Mouse (Mus musculus) neutrophil, adult 59 days (primary cell): ENCODE results near the gene Gm21680. TPM values are rescaled to one million over a fixed set of nuclear protein-coding genes. Genes with fewer than 3 reads are reported as not detected.

Source experiments
- total RNA-seq, 2 experiments: library from RNA; stranded (reverse); gene quantifications; 1 replicate in 1 of 2; 2 replicates in 1 of 2; pipeline ENCODE4 v1.2.4; 2023

Gm21680 gene
- not detected for total RNA-seq

DNA sequence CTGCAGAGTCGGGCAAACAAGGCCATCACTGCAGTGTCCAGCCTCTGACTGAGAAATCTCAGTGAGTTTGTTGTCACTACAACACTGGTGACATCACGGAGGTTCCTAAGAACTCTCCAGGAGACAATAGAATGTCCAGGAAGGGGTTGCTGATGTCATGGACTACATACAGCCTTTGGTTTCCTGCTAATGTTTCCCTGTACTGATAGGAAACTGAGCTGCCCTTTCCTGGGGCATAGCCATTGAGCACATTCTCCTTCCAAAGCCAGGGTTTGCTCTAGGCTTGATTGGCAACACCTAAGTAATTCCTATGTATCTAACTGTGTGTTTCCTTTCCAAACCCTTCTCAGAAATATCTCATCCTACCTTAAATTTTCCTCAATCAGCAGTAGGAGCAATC lies at the start of gene Gm21680:
Gene Gm21680 (minus strand): TSS at position 101 of the 400 bp plus-strand sequence.

DNA sequence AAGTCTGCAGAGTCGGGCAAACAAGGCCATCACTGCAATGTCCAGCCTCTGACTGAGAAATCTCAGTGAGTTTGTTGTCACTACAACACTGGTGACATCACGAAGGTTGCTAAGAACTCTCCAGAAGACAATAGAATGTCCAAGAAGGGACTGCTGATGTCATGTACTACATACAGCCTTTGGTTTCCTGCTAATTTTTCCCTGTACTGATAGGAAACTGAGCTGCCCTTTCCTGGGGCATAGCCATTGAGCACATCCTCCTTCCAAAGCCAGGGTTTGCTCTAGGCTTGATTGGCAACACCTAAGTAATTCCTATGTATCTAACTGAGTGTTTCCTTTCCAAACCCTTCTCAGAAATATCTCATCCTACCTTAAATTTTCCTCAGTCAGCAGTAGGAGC lies 32.2 kb upstream of the Gm21680 start, which contains the start of gene Gm1979:
Gene Gm1979 (minus strand): TSS at position 101 of the 400 bp plus-strand sequence.

DNA sequence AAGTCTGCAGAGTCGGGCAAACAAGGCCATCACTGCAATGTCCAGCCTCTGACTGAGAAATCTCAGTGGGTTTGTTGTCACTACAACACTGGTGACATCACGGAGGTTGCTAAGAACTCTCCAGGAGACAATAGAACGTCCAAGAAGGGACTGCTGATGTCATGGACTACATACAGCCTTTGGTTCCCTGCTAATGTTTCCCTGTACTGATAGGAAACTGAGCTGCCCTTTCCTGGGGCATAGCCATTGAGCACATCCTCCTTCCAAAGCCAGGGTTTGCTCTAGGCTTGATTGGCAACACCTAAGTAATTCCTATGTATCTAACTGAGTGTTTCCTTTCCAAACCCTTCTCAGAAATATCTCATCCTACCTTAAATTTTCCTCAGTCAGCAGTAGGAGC lies 16.1 kb upstream of the Gm21680 start, which contains the start of gene Gm21698:
Gene Gm21698 (minus strand): TSS at position 101 of the 400 bp plus-strand sequence.

DNA sequence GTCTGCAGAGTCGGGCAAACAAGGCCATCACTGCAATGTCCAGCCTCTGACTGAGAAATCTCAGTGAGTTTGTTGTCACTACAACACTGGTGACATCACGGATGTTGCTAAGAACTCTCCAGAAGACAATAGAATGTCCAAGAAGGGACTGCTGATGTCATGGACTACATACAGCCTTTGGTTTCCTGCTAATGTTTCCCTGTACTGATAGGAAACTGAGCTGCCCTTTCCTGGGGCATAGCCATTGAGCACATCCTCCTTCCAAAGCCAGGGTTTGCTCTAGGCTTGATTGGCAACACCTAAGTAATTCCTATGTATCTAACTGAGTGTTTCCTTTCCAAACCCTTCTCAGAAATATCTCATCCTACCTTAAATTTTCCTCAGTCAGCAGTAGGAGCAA lies 18.1 kb downstream of the Gm21680 start, which contains the start of gene Gm21671:
Gene Gm21671 (minus strand): TSS at position 101 of the 400 bp plus-strand sequence.

DNA sequence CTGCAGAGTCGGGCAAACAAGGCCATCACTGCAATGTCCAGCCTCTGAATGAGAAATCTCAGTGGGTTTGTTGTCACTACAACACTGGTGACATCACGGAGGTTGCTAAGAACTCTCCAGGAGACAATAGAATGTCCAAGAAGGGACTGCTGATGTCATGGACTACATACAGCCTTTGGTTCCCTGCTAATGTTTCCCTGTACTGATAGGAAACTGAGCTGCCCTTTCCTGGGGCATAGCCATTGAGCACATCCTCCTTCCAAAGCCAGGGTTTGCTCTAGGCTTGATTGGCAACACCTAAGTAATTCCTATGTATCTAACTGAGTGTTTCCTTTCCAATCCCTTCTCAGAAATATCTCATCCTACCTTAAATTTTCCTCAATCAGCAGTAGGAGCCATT lies 30.2 kb downstream of the Gm21680 start, which contains the start of gene Gm21663:
Gene Gm21663 (minus strand): TSS at position 101 of the 400 bp plus-strand sequence.

Other genes with a start within 250 kb of the Gm21680 start
- 1 to 10 TPM in 1 of 2 experiments, under 1 TPM in 1; 0.73 to 2.7 TPM for gene Actr3b, start 212.7 kb downstream of the Gm21680 start, total RNA-seq
- not detected for gene Gm21663, start 30.3 kb downstream of the Gm21680 start, total RNA-seq
- gene Gm21671, start 18.2 kb downstream of the Gm21680 start, total RNA-seq = not detected
- not detected for gene Gm21698, start 16.0 kb upstream of the Gm21680 start, total RNA-seq
- gene Gm1979, start 32.1 kb upstream of the Gm21680 start, total RNA-seq = not detected
- gene Gm5862, start 50.3 kb upstream of the Gm21680 start, total RNA-seq = not detected
- gene Speer4a, start 66.9 kb upstream of the Gm21680 start, total RNA-seq = not detected
- not detected for gene Gm7347, start 85.9 kb upstream of the Gm21680 start, total RNA-seq
- not detected for gene Gm10471, start 116.6 kb upstream of the Gm21680 start, total RNA-seq
- not detected for gene 5031410I06Rik, start 132.7 kb upstream of the Gm21680 start, total RNA-seq
- gene Gm10220, start 148.8 kb upstream of the Gm21680 start, total RNA-seq = not detected